Mouse (Mus musculus): Measurements from ENCODE around the gene 4930522H14Rik. TPM values are rescaled to one million over a fixed set of nuclear protein-coding genes. Genes with fewer than 3 reads are reported as not detected.

The 4930522H14Rik gene
- polyA plus RNA-seq, 1 experiment: not detected

DNA sequence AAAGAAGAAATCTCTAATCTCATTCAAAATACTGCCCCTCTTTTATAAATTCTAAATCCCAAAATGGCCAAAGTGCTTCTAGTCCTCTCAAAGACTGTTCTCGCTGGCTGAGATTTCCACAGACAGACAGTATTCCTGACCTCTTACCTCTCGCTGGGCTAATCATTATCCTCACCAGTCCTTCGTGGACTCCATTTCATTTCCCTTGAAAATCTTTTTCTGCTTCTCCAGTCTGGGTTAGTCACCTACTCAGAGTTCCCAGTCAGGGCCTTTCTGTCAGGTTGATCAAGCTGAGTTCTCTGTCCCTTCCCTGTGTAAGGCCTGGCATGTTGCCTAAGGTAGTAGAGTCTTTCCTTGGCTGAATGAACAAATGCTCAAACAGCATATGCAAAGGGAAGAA is 53.6 kb downstream of the 4930522H14Rik start:
- H3K27ac ChIP-seq (ENCODE audit: insufficient read depth, low read length): no peak overlapping the region
- H3K4me1 ChIP-seq (ENCODE audit: control insufficient read depth, insufficient read depth, low read length): peaks cover 5% of the 10 kb centered on the region
- TF ChIP-seq CTCF (IDR thresholded peaks at IDR 0.05; ENCODE audit: borderline replicate concordance, insufficient read depth, low read length) (no peak), POLR2A (IDR thresholded peaks at IDR 0.05; ENCODE audit: low read depth, low read length) (no peak)
- no peak overlapping the region for H3K4me3 ChIP-seq (ENCODE audit: insufficient read depth, low read length)

DNA sequence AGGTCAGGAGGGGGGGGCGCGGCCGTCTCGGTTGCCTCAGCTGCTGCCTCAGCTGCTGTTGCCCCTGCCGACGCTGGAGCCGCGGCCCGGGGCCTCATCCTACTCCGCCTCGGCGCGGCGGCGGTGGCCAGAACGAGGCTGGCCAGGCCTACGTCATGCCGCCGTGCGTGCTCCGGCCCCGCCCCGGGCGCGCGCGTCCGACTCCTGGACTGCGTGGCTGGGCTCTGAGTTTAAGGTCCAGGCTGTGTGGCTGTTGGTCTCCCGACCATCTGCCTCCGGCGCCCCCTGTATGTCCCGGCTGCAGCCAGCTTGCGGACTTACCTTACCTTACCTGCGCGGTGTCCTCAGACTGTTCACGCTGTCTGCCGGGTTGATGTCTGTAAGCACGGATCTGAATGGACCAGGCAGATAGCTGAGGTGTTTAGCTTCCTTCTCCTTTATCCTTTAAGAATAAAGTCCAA is 54.5 kb downstream of the 4930522H14Rik start:
- TF ChIP-seq CTCF (IDR thresholded peaks at IDR 0.05; ENCODE audit: borderline replicate concordance, insufficient read depth, low read length) (0 out of 2 replicates have a peak, but pooled peaks have one; percentile 20), POLR2A (IDR thresholded peaks at IDR 0.05; ENCODE audit: low read depth, low read length) (peak; percentile 93)
- Histone ChIP-seq H3K4me3 (ENCODE audit: insufficient read depth, low read length) (peak overlapping the region; percentile 80), H3K27ac (ENCODE audit: insufficient read depth, low read length) (peak overlapping the region; percentile 55), H3K4me1 (ENCODE audit: control insufficient read depth, insufficient read depth, low read length) (peaks cover 3% of the 10 kb centered on the region)

DNA sequence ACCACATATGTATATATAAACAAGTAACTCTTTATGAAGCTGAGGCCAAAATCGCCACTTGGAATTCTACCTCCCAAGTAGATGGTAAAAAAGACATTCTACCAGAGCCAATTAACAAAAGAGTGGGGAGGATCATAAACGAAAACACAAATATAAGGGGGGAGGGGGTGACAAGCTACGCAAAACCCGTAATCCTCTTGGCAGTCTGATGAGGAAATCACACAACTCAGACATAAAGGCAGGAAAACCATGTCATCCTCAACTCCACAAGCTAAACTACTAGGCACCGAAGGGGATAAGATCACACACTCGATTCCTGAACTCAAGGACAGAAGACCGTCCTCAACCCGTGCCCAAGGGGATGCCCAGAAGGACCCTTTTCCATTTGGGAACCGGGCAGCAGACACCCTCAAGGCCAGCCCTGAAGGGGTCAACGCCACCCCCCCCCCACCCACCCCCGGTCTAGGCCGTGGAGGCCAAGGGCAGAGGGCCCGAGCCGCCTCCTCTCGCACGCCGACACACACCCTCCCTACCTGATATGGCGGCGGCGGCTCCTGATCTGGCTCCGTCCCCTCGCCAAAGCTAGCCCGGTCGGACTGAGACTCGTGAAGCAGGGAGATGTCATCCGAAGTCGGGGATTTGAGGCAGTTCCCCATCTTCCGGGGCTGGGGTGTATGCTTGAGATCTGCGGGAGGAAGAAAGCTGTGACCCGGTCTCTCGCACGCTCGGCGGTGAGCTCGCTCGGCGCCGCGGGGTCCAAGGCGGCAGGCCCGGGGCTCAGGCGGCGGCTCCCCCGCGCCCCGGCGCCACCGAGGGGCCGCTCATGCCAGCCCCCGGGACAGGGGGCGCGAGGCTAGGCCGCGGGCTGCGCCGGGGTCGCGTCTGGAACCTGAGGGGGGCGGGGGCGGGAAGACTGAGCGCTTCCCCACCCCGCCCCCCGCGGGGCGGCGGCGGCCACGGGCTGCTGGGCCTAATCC is 55.2 kb downstream of the 4930522H14Rik start:
- Histone ChIP-seq H3K4me3 (ENCODE audit: insufficient read depth, low read length) (peak overlapping the region; percentile 80), H3K27ac (ENCODE audit: insufficient read depth, low read length) (peak overlapping the region; percentile 55), H3K4me1 (ENCODE audit: control insufficient read depth, insufficient read depth, low read length) (no peaks in the 10 kb centered on the region; the same call in none of the 2 replicates)
- TF ChIP-seq CTCF (IDR thresholded peaks at IDR 0.05; ENCODE audit: borderline replicate concordance, insufficient read depth, low read length): no peak
- TF ChIP-seq POLR2A (IDR thresholded peaks at IDR 0.05; ENCODE audit: low read depth, low read length): peak; percentile 35; the same call in 1 of the 2 replicates

DNA sequence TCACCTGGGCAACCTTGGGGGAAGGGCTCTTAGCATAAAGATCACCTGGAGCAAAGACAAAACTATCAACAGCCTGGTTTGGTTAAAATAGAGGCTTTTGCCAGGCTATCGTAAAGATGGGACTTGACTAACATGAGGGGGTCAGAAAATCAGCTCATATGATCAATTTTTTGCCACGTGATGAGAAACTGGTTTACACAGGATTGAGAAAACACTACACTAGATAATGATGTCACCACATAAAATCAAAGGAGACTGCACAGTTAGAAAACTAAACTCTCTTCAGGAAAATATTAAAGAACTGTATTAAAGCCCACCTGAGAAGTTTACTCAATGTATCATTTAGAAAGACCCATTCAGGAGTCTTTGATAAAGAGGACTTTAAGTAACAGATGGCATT is 56.0 kb downstream of the 4930522H14Rik start:
- Histone ChIP-seq H3K4me1 (ENCODE audit: control insufficient read depth, insufficient read depth, low read length) (no peaks in the 10 kb centered on the region; the same call in none of the 2 replicates), H3K4me3 (ENCODE audit: insufficient read depth, low read length) (peak overlapping the region; percentile 80), H3K27ac (ENCODE audit: insufficient read depth, low read length) (no peak overlapping the region)
- no peak for TF ChIP-seq POLR2A (IDR thresholded peaks at IDR 0.05; ENCODE audit: low read depth, low read length)
- no peak for TF ChIP-seq CTCF (IDR thresholded peaks at IDR 0.05; ENCODE audit: borderline replicate concordance, insufficient read depth, low read length)

DNA sequence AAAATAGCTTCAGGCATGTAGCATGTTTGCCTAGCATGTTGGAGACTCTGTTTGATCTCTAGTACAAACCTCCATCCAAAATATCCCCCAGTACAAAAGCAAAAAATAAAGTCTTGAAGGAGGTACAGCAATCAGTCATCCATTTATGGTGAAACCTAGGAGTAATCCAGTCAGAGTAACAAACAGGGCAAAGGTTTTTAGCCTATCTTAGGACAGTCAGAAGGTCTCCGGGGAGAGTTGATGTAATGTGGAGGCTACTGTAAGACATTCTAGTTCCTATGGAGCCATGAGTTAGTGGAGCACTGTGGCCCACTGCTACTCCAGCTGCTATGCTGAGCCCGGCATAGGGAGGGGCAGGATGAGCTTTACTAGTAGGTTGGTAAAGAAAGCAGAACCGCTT is 58.5 kb downstream of the 4930522H14Rik start:
- Histone ChIP-seq H3K4me3 (ENCODE audit: insufficient read depth, low read length) (no peak overlapping the region), H3K4me1 (ENCODE audit: control insufficient read depth, insufficient read depth, low read length) (no peaks in the 10 kb centered on the region; the same call in none of the 2 replicates), H3K27ac (ENCODE audit: insufficient read depth, low read length) (no peak overlapping the region)
- TF ChIP-seq POLR2A (IDR thresholded peaks at IDR 0.05; ENCODE audit: low read depth, low read length) (no peak), CTCF (IDR thresholded peaks at IDR 0.05; ENCODE audit: borderline replicate concordance, insufficient read depth, low read length) (no peak)

DNA sequence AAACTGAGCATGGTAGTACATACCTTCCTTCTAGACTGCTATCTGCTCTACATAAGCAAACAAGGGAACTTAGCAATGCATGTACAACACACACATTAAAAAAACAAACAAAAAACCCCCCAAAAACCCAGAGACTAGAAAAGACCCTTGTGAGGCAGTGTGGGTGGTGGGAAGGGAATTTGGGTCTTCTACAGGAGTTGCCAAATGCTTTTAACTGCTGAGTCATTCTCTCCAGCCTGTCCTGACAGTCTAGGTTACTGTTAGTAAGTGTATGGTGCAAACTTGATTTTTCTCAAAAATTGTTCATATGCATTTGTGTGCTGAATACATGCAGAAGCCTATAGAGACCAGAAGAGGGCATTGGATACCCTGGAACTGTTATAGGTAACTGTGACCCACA is 59.5 kb downstream of the 4930522H14Rik start:
- Histone ChIP-seq H3K4me1 (ENCODE audit: control insufficient read depth, insufficient read depth, low read length) (no peaks in the 10 kb centered on the region; the same call in none of the 2 replicates), H3K27ac (ENCODE audit: insufficient read depth, low read length) (no peak overlapping the region)
- TF ChIP-seq CTCF (IDR thresholded peaks at IDR 0.05; ENCODE audit: borderline replicate concordance, insufficient read depth, low read length) (no peak), POLR2A (IDR thresholded peaks at IDR 0.05; ENCODE audit: low read depth, low read length) (no peak)

DNA sequence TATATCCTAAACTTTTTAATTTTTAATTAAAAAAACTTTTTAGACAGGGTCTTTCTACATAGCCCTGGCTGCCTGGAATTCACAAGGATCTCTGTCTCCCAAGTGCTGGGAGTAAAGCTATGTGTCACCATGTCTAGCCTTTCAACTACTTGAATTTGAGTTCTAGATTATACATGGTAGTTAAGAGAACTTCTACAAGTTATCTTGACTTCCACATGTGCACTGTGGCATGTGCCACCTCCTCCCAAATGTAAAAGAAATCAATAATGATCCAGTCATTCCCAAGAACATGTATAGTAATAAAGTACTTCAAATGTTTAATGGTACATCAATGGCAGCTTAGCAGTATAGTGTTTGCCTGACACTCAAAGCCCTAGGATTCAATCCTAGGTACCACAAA is 63.4 kb downstream of the 4930522H14Rik start:
- H3K4me1 ChIP-seq (ENCODE audit: control insufficient read depth, insufficient read depth, low read length): peaks cover 2% of the 10 kb centered on the region
- H3K27ac ChIP-seq (ENCODE audit: insufficient read depth, low read length): no peak overlapping the region
- H3K4me3 ChIP-seq (ENCODE audit: insufficient read depth, low read length): no peak overlapping the region
- TF ChIP-seq CTCF (IDR thresholded peaks at IDR 0.05; ENCODE audit: borderline replicate concordance, insufficient read depth, low read length) (no peak), POLR2A (IDR thresholded peaks at IDR 0.05; ENCODE audit: low read depth, low read length) (no peak)

More for the DNA sequence above, 59.5 kb downstream of the 4930522H14Rik start:
- H3K4me3 ChIP-seq (ENCODE audit: insufficient read depth, low read length): no peak overlapping the region

DNA sequence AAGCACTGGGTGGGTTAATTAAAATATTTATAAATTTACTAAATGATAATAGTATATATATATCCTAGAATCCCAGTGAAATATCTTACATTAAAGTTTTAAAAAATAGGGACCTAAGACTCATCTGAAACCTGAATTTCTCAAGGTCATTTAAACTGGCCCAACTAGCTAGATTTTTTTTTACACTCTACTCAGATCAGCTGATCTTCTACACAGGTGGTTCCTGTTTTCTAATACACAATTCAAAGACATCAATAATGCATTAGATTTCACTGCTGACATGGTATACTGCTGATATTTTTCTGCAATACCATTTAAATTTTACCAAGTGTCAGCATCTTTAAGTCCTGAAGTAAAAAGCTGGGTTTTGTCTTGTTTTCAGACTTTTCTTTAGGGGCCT is 67.2 kb downstream of the 4930522H14Rik start:
- TF ChIP-seq CTCF (IDR thresholded peaks at IDR 0.05; ENCODE audit: borderline replicate concordance, insufficient read depth, low read length): no peak
- no peak for TF ChIP-seq POLR2A (IDR thresholded peaks at IDR 0.05; ENCODE audit: low read depth, low read length)
- H3K4me1 ChIP-seq (ENCODE audit: control insufficient read depth, insufficient read depth, low read length): peaks cover 9% of the 10 kb centered on the region

DNA sequence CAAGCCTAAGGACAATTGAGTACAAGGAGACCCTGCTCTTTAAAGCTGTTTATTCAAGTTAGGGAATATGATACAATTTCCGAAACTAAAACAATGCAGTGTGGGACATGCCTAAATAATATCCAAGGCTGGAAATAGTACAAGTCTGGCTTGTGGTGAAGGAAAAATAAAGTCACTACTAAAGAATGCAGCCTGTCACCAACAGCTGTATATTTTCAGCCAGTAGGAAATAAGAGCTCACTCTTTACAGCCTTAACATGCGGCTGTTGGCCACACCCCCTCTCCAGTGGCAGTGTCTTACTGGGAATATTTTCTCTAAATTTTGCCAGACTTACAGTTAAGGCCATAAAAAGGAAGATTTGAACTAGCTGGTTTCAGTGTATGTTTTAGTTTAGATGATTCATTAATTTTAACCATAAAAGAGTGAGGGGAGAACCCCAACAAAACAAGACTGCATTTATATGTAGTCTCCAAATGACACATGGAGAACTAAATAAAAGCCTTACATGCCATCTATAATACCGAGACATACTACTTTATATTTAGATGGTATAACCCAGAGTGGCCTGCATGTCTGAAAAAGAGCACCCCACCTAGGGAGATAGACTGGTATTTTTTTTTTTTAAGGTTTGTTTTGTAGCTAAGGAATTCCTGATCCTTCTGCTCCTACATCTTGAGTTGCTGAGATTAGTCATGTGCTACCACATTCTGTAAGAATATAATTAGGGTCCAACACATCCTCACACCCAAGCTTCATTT is 70.5 kb downstream of the 4930522H14Rik start:
- Histone ChIP-seq H3K27ac (ENCODE audit: insufficient read depth, low read length) (peak overlapping the region; percentile 99), H3K4me1 (ENCODE audit: control insufficient read depth, insufficient read depth, low read length) (peaks cover 9% of the 10 kb centered on the region), H3K4me3 (ENCODE audit: insufficient read depth, low read length) (no peak overlapping the region)
- no peak for TF ChIP-seq CTCF (IDR thresholded peaks at IDR 0.05; ENCODE audit: borderline replicate concordance, insufficient read depth, low read length)
- no peak for TF ChIP-seq POLR2A (IDR thresholded peaks at IDR 0.05; ENCODE audit: low read depth, low read length)

More for the DNA sequence above, 67.2 kb downstream of the 4930522H14Rik start:
- no peak overlapping the region for H3K4me3 ChIP-seq (ENCODE audit: insufficient read depth, low read length)
- no peak overlapping the region for H3K27ac ChIP-seq (ENCODE audit: insufficient read depth, low read length)
